Mouse (Mus musculus) gastrocnemius, adult 18-20 months (tissue): ENCODE results near the gene Ube2d3. TPM values are rescaled to one million over a fixed set of nuclear protein-coding genes. Genes with fewer than 3 reads are reported as not detected.
"Not testable (repeated sequence)": the region's sequence is repeated elsewhere in the genome, so short reads cannot be mapped to it uniquely, and the experiment has no call there.

Experiments
- DNase-seq: peaks from one replicate; pipeline ENCODE4 v3.0.0; 2021; ENCODE audit warnings: low spot score
- total RNA-seq, 2 experiments: library from RNA; stranded (reverse); gene quantifications; 2 replicates each; pipeline ENCODE4 v1.2.3; 2021

Ube2d3 gene
- total RNA-seq, 2 experiments from 2014 or later = 343 to 352 TPM

- no peak for DNase-seq
Measured at GRCm38 (mm10) chr3:135436901-135437616, 890 bp upstream of the Ube2d3 start.

- DNase-seq = peak; percentile 93
Measured at GRCm38 (mm10) chr3:135438531-135438912, 573 bp downstream of the Ube2d3 start.

GRCm38 (mm10) chr3:135438913-135439531 lies 1.1 kb downstream of the Ube2d3 start:
- DNase-seq = peak; percentile 81

- no peak for DNase-seq
Measured at GRCm38 (mm10) chr3:135439651-135440050, 1.7 kb downstream of the Ube2d3 start.

- peak; percentile 16 for DNase-seq
Measured at GRCm38 (mm10) chr3:135440221-135440620, 2.3 kb downstream of the Ube2d3 start.

GRCm38 (mm10) chr3:135440621-135441020 lies 2.7 kb downstream of the Ube2d3 start:
- no peak for DNase-seq

GRCm38 (mm10) chr3:135444930-135445329 lies 7.0 kb downstream of the Ube2d3 start:
- DNase-seq = no peak

GRCm38 (mm10) chr3:135458981-135459380 lies 21.0 kb downstream of the Ube2d3 start:
- no peak for DNase-seq

GRCm38 (mm10) chr3:135468402-135468801 lies 30.5 kb downstream of the Ube2d3 start:
- DNase-seq = no peak

GRCm38 (mm10) chr3:135469146-135469545 lies 31.2 kb downstream of the Ube2d3 start:
- no peak for DNase-seq

- DNase-seq = peak; percentile 67
Measured at GRCm38 (mm10) chr3:135469974-135470373, 32.0 kb downstream of the Ube2d3 start.

- DNase-seq = no peak
Measured at GRCm38 (mm10) chr3:135470823-135471222, 32.9 kb downstream of the Ube2d3 start.

- no peak for DNase-seq
Measured at GRCm38 (mm10) chr3:135475025-135475424, 37.1 kb downstream of the Ube2d3 start.

- DNase-seq = no peak
Measured at GRCm38 (mm10) chr3:135476286-135476685, 38.3 kb downstream of the Ube2d3 start.

GRCm38 (mm10) chr3:135476977-135477376 lies 39.0 kb downstream of the Ube2d3 start:
- no peak for DNase-seq

GRCm38 (mm10) chr3:135479090-135479489 lies 41.1 kb downstream of the Ube2d3 start:
- not testable (repeated sequence) for DNase-seq

- no peak for DNase-seq
Measured at GRCm38 (mm10) chr3:135480767-135481166, 42.8 kb downstream of the Ube2d3 start.

GRCm38 (mm10) chr3:135481608-135482007 lies 43.7 kb downstream of the Ube2d3 start:
- no peak for DNase-seq

- not testable (repeated sequence) for DNase-seq
Measured at GRCm38 (mm10) chr3:135484650-135485049, 46.7 kb downstream of the Ube2d3 start.

GRCm38 (mm10) chr3:135485128-135485899 lies 47.4 kb downstream of the Ube2d3 start, which contains the start of gene Manba:
Gene Manba (plus strand): TSS chr3:135485611.
- peak; percentile 82 for DNase-seq

GRCm38 (mm10) chr3:135485900-135486241 lies 47.9 kb downstream of the Ube2d3 start:
- DNase-seq = no peak

GRCm38 (mm10) chr3:135486351-135486750 lies 48.4 kb downstream of the Ube2d3 start:
- DNase-seq = no peak
